Mouse (Mus musculus): ENCODE data around the gene Calr4. TPM values are rescaled to one million over a fixed set of nuclear protein-coding genes. Genes with fewer than 3 reads are reported as not detected.

Gene Calr4
- total RNA-seq (2021), result not detected
- long read RNA-seq, experiment 1, result 0 reads
- long read RNA-seq, experiment 2, result 0 reads

DNA sequence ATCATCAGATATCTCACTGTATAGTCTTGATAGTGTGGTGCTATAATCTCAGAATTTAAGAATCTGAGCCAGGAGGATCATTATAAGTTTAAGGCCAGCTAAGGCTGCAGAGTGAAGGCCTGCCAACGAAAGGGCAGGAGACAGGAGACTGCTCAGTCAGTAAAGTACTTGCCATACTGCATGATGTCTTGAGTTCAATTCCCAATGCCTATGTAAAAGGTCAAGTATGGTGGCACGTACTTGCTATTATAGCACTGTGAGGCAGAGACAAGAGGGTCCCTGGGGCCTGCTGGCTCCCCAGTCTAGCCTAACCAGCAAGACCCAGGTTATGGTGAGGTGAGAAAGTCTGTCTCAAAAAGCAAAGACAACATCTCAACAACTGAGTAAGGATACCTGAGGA, at the start of gene Calr4:
Gene Calr4, plus strand, starts transcription at position 301 of the 400 bp plus-strand sequence.
- DNase-seq, result no peak

DNA sequence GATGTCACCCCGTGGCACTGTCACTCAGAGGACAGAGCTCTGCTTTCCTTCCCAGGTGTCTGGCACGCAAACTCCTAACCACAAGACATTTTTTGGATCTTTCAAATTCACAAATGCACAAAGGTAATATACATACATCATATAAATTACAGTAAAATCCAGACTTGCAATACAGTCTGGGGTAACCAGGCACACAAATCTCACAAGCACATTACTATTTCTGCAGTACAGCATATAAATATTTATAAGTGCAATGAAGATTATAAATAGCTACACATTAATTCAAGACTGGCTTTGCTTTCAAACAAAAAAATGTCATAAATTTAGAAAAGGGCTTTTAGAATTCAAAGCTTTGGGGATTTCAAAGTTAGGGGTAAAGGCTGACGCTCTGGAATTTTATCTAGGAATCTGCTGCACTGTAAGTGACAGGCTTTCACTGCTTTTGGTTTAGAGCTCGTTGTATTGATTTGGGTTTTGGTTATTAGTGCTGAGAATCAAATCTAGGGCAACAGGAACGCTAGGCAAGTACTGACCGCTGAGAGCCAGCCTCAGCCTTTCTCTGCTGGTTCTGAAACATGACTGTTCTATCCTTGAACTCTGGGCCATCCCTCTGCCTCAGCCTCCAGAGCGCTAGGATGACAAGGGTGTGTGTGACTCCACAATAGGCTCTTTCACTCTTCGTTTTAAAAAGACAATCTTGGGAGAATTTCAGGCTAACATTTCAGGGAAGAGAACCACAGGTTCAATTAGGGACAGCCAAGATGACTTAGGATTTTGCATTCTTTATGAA, 48.5 kb upstream of the Calr4 start:
- no peak for DNase-seq

DNA sequence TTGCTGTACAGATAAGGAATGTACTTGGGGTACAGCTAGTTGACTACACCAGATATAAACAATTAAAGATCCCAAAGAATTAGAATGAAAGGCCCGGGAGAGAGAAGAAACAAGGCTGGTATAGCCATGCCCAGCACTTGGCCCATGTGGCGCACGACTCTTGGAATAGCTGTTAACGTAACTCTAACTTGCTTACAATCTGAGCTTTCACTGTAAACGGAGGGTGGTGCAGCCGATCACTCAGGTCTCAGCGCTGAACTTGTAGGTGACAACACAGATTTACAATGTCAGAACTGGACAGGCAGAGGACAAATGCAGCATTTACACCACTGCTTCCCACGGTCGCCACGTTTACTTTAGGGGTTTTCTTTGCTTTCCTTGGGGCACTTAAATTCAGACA, 42.7 kb upstream of the Calr4 start:
- no peak for DNase-seq

DNA sequence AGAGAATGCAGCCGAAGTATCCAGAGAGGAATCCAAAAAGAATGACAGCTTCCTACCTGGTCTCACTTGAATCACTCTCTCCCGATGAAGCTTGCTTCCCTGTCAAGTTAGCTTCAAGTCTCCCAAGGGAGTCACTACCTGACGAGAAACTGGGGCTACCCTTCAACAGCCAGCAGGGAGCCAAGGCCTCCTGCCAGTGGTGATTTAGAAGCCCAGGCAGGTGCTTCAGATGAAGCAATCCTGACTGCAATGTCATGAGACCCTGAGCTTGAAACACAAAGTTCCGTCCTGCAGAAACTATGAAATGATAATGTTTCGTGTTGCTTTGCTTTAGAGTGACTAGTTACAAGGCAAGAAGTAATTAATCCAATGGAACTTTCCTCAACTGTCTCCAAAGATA, 40.4 kb upstream of the Calr4 start:
- DNase-seq, result no peak

DNA sequence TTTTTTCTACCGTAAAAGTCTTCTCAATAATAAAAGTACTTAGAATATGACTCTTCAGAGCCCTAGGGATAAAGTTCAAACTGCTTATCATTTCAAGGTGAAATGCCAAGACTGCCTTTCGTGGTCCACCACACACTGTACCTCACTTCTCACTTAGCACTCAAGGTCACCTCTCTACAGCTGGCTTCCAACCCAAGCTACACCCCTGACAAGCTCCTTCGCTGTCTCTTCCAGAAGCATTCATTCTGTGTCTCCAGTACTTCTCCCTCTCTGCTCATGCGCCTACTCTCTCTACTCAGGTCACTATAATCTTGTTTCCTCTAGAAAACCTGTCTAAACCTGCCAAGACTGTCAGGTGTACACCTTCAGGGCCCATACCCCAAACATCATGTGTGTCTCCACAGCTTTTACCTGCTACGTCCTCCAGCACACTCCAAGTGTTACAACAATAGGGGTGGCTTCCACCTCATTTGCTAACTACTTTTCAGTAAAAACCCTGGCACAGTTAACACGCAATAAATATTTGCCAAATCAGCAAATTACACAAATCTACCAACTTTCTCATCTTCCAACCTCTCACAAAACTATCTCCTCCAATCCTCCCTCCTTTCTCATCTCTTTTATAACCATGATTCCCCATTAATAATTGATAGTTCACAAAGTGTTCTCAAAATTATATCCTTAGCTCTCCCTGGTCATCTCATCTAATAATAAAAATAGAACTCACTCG, 38.2 kb upstream of the Calr4 start:
- no peak for DNase-seq

DNA sequence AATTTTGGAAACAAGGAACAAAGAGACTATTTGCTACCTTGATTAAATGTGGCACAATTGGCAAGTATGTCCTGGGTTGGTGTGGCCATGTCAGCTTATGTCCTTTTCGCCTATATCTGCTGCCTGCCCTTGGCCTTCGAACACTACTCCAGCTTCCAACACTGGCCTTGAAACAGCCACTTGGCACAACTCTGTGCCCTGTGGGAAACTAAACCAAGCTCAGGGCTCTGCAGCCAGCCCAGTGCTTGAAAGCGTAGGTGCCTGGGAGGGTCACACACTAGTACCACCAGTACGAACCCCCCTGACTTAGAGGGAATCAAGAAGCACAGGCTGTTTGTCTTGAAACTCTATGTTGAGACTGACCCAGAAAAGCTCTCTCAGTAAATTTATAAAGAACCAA, 35.2 kb upstream of the Calr4 start:
- peak in 1 of 2 experiments; percentile 51 for DNase-seq

DNA sequence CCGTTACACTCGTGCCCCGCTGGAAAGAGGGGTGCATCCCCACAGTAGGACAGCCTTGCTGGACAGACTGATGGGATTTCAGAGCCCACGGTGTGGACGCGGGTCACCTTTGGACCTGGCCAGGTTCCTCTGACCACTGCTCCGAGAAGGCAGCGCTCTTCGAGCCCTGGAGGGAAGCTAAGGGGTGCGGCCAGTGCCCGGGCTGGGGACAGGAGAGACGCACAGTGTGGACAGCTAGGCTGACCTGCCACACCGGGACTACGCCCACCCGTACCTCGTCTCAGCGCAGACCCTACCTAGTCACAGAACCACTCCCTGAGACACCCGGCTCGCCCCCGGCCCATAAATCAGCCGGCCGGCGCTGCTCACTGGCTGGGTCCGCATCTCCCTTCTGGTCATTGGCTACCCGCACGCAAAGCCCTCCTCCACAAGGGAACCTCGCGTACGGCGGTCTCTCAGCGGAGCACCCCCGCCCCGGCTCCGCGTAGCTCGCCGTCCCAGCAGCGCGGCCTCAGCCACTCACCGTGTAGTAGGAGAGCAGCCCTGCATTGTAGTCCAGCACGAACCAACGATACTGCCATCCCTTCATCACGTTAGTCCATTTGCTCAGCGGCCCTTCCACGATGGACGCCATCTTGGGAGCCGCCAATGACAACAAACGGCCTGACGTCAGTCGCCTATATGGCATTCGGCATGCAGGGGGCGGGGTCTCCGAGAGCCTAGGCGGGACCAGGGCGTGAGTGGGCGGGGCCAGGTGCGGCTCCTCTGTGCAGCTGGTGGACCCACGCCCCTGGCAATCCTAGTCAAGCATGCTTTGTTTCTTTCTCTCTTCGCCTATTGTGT, 32.5 kb upstream of the Calr4 start, which contains the start of gene Osbpl9:
Gene Osbpl9, minus strand, starts transcription at position 691 of the 843 bp plus-strand sequence.
- DNase-seq, result peak; percentile 97 to 99

DNA sequence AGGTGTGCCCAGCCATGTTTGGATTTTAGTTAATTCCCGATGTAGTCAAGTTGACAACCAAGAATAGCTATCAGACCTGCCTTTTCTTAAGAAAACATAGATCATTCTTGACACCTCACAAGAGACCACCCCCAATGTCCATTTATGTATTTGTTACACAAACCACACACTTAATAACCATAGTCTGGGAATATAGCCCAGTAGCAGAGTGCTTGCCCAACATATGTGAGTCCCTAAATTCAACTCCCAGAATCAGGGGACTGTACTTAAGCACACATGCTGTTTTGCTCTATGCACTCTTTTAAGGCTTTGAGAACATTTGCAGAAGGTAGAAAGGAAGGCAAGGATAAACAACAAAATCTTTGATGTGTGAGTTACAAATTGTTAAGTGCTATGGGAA, 30.4 kb upstream of the Calr4 start:
- DNase-seq, result no peak

DNA sequence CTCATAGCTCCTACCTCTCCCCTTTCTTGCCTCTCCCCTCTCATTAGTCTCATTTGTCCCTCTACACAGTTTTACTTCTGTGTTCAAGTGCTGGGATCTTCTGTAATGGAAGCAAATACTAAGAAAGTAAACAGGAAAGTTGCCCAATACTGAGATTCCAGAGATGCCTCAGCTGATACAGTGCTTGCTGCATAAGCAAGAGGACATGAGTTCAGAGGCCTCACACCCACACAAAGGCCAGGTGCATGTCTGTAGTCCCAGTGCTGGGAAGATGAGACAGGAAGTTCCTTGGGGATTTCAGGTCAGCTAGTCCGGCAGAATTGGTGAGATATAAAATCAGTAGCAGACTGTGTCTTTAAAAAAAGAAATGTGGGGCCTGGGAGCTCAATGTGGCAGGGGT, 29.9 kb upstream of the Calr4 start:
- DNase-seq, result peak in 1 of 2 experiments; percentile 37

DNA sequence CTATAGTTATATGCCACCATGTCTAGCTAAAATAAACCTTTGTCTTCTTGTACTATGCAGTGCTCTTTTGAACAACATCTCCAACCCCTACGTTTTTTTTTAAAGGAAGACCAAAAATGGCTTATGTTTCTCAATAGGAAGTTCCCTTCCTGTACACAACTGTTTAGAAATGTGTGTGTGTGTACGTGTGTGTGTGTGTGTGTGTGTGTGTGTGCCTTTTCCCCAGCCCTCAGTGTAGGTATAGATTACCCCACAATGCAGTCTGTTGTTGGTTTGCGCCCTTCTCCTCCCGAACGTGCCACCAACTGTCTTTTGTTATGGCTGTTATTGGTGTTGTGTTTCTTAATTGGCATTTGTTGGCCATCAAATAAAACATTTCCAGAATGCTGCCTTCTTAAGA, 26.8 kb upstream of the Calr4 start:
- no peak for DNase-seq

DNA sequence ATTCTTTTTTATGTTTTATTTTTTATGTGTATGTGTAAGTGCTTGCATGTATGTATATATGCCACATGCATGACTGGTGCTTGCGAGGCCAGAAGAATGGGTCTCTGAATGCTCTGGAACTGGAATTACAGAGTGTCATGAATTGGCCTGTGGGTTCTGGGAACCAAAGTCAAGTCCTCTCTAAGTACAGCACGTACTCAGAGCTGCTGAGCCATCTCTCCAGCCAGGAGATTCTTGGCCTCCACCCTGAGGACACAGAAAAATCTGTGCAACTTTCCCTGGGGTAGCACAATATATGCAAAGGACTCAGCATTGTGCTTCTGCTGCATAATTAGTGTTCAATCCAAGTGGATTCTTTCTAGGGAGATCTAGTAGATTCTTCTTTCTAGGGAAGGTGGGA, 24.0 kb upstream of the Calr4 start:
- DNase-seq, result peak; percentile 63 to 81

DNA sequence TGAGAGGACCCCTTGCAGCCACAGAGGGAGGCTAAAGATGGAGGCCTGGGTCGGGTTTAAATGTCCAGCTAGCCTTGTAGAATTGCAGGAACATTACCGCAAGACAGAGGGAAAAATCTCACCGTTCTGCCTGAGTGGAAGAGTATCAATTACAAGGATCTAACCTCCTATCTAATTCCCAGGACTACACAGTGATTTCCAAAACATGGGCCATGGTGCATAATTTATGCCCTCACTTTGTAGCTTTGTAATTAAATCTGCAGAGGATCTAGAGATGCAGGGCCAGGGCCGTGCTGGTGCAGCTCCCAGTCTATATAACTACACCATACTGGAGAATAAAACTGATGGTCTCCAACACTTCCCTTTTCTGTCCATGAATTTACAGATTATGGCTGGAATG, 23.4 kb upstream of the Calr4 start:
- no peak for DNase-seq

DNA sequence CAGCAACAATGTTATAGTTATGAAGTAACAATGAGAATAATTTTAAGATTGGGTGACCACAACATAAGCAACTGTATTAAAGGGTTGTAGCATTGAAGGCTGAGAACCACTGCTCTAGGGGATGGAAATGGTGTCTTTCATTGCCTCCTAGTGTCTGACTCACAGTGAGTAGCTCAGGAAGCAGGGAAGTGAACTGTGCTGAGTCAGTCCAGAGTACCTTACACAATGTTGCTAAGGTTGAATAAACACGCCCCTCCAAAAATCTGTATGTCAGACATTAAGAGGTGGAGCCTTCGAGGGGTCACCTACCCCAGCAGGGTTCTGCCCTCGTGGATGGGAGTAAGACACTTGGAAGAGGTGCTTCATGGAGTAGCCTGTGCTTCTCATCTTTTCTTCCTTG, 20.3 kb upstream of the Calr4 start:
- no peak for DNase-seq

DNA sequence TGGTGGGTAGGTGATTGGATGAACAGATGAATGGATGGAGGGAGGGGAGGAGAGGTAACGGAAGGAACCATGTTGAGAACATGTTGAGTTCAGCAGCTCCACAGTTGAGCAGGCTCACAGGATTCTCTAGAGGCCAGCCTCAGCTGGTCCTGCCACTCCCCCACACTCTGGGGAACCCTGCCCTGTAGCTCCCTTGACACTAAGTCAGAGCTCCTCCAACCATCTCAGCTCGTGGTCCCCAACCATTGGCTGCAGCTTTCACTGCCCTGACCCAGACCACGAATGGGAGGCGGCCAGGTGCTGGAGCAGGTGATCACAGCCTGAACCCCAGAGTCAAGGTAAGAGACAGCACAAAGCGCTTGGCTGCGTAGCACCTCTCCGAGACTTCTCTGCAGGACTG, 16.3 kb upstream of the Calr4 start:
- no peak for DNase-seq

DNA sequence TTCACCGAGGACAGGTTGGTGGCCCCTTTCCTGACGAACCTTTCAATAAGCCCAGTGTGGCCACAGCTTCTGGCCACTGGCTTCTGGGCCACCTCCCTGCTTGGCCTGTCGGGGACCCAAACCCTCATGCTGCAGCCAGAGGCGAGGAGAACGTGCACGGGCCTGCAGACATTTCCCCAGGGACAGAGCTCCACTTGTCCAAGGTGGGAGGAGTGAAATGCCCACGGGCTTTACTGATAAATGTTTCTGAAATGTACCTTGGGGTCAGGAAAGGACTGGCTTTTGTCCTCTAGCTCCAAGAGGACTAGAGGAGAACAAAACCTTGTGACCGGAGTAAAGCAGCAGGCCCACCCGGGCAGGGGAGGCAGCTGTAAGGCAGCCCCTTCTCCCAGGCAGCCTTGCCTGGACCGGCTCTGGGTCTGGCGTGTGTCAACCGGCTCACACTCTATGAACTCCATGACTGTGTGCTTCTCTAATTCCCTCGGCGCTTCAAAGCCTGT, 13.8 kb upstream of the Calr4 start:
- no peak for DNase-seq

DNA sequence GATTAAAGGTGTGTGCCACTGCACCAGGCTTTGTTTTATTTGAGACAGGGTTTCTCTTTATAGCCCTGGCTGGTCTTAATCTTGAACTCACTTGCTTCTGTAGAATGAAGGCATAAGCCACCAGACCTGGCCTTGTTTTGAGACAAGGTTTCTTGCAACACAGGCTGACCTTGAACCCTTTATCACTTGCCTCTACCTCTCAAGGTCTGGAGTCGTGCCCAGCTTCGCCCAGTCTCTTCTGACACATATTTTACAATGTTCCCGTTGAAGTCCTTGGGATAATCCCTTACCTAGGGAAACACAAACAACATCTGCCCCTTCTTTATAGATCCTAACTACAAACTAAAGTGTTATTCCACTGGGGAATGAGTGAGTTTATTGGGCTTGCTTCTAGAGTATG, 12.3 kb upstream of the Calr4 start:
- DNase-seq, result no peak

DNA sequence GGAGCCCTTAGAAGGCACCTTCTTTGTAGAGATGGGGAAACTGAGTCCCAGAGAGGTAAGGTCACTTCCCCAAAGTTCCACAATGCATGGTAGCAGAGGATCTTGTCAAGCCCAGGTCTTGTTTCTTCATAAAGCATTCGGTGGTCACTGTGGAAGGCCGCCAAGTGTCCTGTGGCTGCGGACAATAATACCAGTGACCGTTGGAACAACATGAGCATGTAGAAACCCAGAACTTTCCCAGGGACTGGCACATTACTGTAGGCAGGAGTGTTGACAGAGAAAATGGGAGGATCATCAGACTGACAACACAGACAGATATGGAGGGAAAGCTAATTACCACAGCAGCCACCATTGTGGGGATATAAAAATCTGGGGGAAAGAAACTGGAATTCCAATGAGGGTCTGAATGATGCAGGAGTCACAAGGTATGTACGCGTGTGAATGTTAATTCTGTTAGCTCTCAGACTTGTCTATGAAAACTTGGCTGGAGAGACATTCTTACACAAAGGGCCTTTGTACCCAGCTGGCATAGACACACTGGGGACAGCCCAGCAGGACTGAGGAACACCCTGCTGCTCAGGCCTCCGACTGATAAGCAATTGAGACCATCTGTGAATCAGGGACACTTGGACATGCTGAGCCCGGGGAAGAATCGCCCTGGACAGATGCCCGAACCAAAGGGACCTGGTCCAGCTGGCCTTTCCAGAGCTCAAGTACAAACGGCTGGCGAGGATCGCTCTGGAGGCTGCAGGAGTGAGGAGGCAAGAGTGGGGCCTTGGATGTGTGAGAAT, 9.3 kb upstream of the Calr4 start:
- peak; percentile 91 to 94 for DNase-seq

DNA sequence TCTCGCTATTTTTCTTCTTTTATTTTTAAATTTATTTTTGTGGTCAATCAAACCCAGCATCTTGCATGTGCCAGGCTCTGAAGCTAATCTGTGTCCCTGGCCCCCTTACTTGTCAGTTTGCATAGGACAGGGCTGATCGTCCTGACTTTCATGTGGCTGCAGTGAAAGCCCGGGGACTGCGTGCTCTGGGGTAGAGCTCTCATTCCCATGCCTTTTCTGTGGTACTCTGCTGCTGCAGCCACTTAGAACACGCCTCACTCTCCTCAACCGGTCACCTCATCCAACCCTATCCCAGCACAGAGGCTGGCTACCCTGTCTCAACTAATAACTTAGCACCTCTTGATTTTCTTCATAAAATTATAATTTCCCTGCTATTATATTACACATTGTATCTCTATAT, 8.7 kb upstream of the Calr4 start:
- DNase-seq, result no peak

DNA sequence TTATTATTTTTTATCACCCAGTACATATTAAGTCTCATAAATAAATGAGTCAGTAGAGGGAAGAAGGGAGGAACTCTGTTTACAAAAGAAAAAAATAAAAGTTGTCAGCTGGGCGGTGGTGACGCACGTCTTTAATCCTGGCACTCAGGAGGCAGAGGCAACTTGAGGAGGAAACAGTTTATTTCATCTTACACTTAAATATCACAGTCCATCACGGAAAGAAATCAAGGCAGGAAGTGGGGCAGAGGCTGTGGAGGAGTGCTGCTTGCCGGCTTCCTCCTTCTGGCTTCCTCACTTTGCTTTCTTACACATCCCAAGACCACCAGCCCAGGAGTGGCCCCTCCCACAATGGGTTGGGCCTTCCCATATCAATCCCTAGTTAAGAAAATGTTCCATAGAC, 8.2 kb upstream of the Calr4 start:
- peak in 1 of 2 experiments; percentile 17 for DNase-seq

DNA sequence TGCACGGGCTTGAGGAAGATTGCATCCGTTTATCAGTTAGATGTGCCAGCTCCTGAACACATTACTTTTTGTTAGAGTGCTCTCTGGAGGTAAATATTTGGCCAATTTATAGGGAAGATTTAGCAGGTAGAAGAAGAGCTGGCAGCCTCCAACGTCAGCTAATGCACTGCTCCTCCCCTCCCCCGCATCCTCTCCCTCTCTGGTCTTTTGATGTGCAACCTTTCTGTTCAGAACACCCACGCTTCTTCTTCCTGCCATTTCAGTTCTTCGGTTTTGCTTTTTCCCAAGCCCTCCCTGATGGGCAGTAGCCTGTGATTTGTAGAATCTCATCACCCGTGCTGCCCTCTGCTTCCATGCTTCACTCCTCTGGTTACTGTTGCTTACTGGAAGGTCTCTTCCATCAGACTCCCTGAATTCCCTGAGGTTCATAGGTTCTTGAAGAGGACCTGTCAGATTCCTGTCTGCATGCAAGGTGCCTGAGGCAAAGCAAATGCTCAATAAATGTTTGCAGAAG, 4.5 kb upstream of the Calr4 start:
- DNase-seq, result no peak

DNA sequence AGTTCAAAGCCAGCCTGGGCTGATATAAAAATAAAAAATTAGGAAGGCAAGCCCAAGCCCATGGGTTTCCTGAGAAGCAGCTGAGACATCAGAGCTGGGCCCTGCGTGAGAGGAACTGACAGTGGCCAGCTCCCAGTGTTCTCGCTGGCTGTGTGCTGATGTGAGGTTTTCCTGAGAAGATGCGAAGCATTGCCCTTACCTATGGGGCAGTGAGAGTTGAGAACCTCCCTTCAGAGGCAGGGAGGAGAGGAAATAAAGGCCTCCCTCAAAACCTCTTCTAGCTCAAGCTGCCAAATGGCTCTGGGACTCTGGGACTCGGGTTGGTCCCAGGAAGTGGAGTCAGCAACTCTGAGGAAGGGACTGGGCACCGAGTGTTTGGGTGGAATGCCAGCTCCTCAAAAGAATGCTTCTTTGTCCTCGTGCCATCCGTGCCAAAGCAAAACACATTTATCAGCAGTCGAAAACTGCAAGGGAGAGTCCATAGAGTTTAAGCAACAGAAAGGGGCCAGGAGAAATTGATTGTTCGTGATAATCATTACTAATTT, 593 bp downstream of the Calr4 start:
- DNase-seq, result no peak
